In the genomic region with DNA sequence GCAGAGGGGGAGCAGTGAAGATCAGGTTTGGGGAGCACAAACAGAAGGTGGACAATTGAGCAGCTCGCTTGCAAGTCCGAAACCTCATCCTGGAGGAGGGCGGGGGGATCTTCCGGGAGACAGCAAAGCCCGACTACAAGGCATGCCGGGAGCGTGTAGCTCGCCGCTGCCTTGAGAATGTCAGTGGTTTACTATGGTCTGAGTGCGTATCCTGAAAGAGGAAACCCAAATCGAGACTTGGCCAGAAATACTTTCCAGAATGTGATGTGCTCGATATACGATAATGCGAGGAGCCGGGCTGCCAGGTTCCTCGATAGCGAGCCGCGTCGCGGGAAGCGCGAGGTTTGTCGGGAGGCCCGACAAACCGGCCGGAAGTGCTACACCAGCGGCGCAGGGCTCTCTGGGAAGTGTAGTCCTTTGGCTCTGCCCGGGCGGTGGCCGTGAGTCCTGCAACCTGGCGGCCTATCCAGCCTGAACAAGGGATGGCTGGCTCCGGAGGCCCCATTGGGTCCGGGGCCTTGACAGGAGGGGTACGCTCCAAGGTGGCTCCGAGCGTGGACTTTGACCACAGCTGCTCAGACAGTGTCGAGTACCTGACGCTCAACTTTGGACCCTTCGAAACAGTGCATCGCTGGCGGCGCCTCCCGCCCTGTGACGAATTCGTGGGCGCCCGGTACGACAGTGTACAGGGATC, we compare ENCODE assay signal across 8 mouse cellular contexts. TPM values are rescaled to one million over a fixed set of nuclear protein-coding genes. Genes with fewer than 3 reads are reported as not detected.
DNase-seq lines count a peak whose midpoint lies in the region; ATAC-seq and TF ChIP-seq lines count a peak whose summit lies in the region.

Gene Lztr1, plus strand, starts transcription at position 143 of the 694 bp plus-strand sequence.

- peaks cover 15% of the 10 kb centered on the region for H3K4me1 ChIP-seq in forebrain, embryonic 10.5 days
- peaks cover 16% of the 10 kb centered on the region for H3K4me1 ChIP-seq in heart, embryonic 15.5 days (replicated peaks)
- H3K4me1 ChIP-seq in liver, embryonic 14.5 days (replicated peaks; ENCODE audit: control insufficient read depth in 2 of 2, insufficient read depth in 2 of 2, low read length in 1 of 2), result peaks cover 13 to 16% of the 10 kb centered on the region in 2 experiments
- peaks cover 6% of the 10 kb centered on the region; the same call in 1 of the 2 replicates for H3K4me1 ChIP-seq in neural tube, embryonic 11.5 days (ENCODE audit: control insufficient read depth, insufficient read depth, low read length)
- peaks cover 2% of the 10 kb centered on the region; the same call in 1 of the 2 replicates for H3K4me1 ChIP-seq in stomach, postnatal 0 days (replicated peaks; ENCODE audit: control insufficient read depth, insufficient read depth)

- ATAC-seq in CD4-positive, CD25-positive, alpha-beta regulatory T cell, adult 4 months, result peak; percentile 99
- ATAC-seq in heart, embryonic 15.5 days (replicated peaks; ENCODE audit: insufficient number of reproducible peaks, insufficient read depth, low FRiP score, low read depth), result peak; percentile 95
- peak; percentile 96 for ATAC-seq in liver, embryonic 14.5 days (ENCODE audit: insufficient read depth)
- ATAC-seq in neural tube, embryonic 11.5 days (ENCODE audit: insufficient read depth, low FRiP score, low TSS enrichment), result peak; percentile 97
- peak; percentile 95 for ATAC-seq in stomach, postnatal 0 days (ENCODE audit: low FRiP score, low TSS enrichment)

- H3K9ac ChIP-seq in heart, embryonic 15.5 days, result peak within 1 kb of the TSS; percentile 73
- H3K9ac ChIP-seq in liver, embryonic 14.5 days (replicated peaks), result peak within 1 kb of the TSS; percentile 55
- H3K9ac ChIP-seq in neural tube, embryonic 11.5 days (ENCODE audit: low read length), result peak within 1 kb of the TSS; percentile 83
- peak within 1 kb of the TSS; percentile 84 for H3K9ac ChIP-seq in stomach, postnatal 0 days (ENCODE audit: low read length)

- no peaks in the 10 kb centered on the region for H3K9me3 ChIP-seq in forebrain, embryonic 10.5 days
- H3K9me3 ChIP-seq in heart, embryonic 15.5 days (replicated peaks), result no peaks in the 10 kb centered on the region
- no peaks in the 10 kb centered on the region for H3K9me3 ChIP-seq in liver, embryonic 14.5 days (ENCODE audit: control insufficient read depth, low read length)
- H3K9me3 ChIP-seq in neural tube, embryonic 11.5 days (ENCODE audit: control insufficient read depth, low read length), result no peaks in the 10 kb centered on the region
- no peaks in the 10 kb centered on the region for H3K9me3 ChIP-seq in stomach, postnatal 0 days (ENCODE audit: control insufficient read depth, low read length)

- TF ChIP-seq EP300 in liver, embryonic 14.5 days (IDR thresholded peaks at IDR 0.05; ENCODE audit: low read depth), result no peak
- no peak for TF ChIP-seq EP300 in stomach, postnatal 0 days (optimal IDR thresholded peaks at IDR 0.05)

- DNase-seq in c-Kit-negative CD71-positive TER-119-positive erythroid progenitor cells, embryonic 14.5 days (ENCODE audit: low read depth, low spot score), result peak; percentile 81
- DNase-seq in forebrain, embryonic 10.5 days (ENCODE audit: extremely low spot score, low spot score), result peak; percentile 90
- DNase-seq in kidney, postnatal 25 days, result peak; percentile 89 to 95
- DNase-seq in liver, embryonic 14.5 days (ENCODE audit: low read depth in 3 of 3, low spot score in 3 of 3), result peak; percentile 80 to 85 (median 81)
- peak; percentile 93 for DNase-seq in neural tube, embryonic 11.5 days (ENCODE audit: low spot score)
- peak; percentile 93 for DNase-seq in stomach, postnatal 0 days (ENCODE audit: low spot score)

- H3K4me3 ChIP-seq in forebrain, embryonic 10.5 days, result peak within 1 kb of the TSS; percentile 68
- peak within 1 kb of the TSS; percentile 74 for H3K4me3 ChIP-seq in heart, embryonic 15.5 days
- peak within 1 kb of the TSS; percentile 73 to 78 for H3K4me3 ChIP-seq in liver, embryonic 14.5 days (ENCODE audit: insufficient read depth in 1 of 2, low read depth in 2 of 2, low read length in 2 of 2)
- H3K4me3 ChIP-seq in neural tube, embryonic 11.5 days (ENCODE audit: low read depth, low read length), result peak within 1 kb of the TSS; percentile 72
- H3K4me3 ChIP-seq in stomach, postnatal 0 days (ENCODE audit: low read depth, low read length), result peak within 1 kb of the TSS; percentile 75

- TF ChIP-seq CTCF in liver, embryonic 14.5 days (IDR thresholded peaks at IDR 0.05; ENCODE audit: low read depth), result peak; percentile 30; the same call in 1 of the 2 replicates
- peak; percentile 35 for TF ChIP-seq CTCF in stomach, postnatal 0 days (IDR thresholded peaks at IDR 0.05; ENCODE audit: low read depth)

- no peaks in the 10 kb centered on the region for H3K27me3 ChIP-seq in forebrain, embryonic 10.5 days (ENCODE audit: poor library complexity, severe bottlenecking)
- no peaks in the 10 kb centered on the region for H3K27me3 ChIP-seq in heart, embryonic 15.5 days
- H3K27me3 ChIP-seq in liver, embryonic 14.5 days (ENCODE audit: control insufficient read depth, insufficient read depth, low read length), result no peaks in the 10 kb centered on the region
- H3K27me3 ChIP-seq in neural tube, embryonic 11.5 days (ENCODE audit: control insufficient read depth, insufficient read depth, low read length), result no peaks in the 10 kb centered on the region
- no peaks in the 10 kb centered on the region for H3K27me3 ChIP-seq in stomach, postnatal 0 days (ENCODE audit: control insufficient read depth, insufficient read depth, low read length)

- peak within 1 kb of the TSS; percentile 67 for H3K4me2 ChIP-seq in heart, embryonic 15.5 days
- H3K4me2 ChIP-seq in liver, embryonic 14.5 days (ENCODE audit: low read depth), result peak within 1 kb of the TSS; percentile 67
- peak within 1 kb of the TSS; percentile 56 for H3K4me2 ChIP-seq in neural tube, embryonic 11.5 days (ENCODE audit: low read depth)
- peak within 1 kb of the TSS; percentile 54 for H3K4me2 ChIP-seq in stomach, postnatal 0 days (replicated peaks; ENCODE audit: low read depth)

- under 1% methylated on average over 50 of the region's 50 CpGs for WGBS in forebrain, embryonic 10.5 days
- WGBS in heart, embryonic 15.5 days, result under 1% methylated on average over 50 of the region's 50 CpGs
- under 1% methylated on average over 50 of the region's 50 CpGs for WGBS in liver, embryonic 14.5 days (ENCODE audit: insufficient replicate concordance)
- WGBS in neural tube, embryonic 11.5 days, result under 1% methylated on average over 50 of the region's 50 CpGs
- under 1% methylated on average over 50 of the region's 50 CpGs for WGBS in stomach, postnatal 0 days

- H3K36me3 ChIP-seq in forebrain, embryonic 10.5 days (replicated peaks), result peaks cover 28% of the 10 kb centered on the region
- peaks cover 20% of the 10 kb centered on the region for H3K36me3 ChIP-seq in heart, embryonic 15.5 days
- H3K36me3 ChIP-seq in liver, embryonic 14.5 days (replicated peaks; ENCODE audit: control insufficient read depth, insufficient read depth, low read depth), result peaks cover 3% of the 10 kb centered on the region
- H3K36me3 ChIP-seq in neural tube, embryonic 11.5 days (ENCODE audit: control insufficient read depth, insufficient read depth, low read length), result peaks cover 6% of the 10 kb centered on the region
- H3K36me3 ChIP-seq in stomach, postnatal 0 days (ENCODE audit: control insufficient read depth, insufficient read depth, low read length), result no peaks in the 10 kb centered on the region; the same call in 1 of the 2 replicates

- H3K27ac ChIP-seq in forebrain, embryonic 10.5 days, result peak within 1 kb of the TSS; percentile 92
- peak within 1 kb of the TSS; percentile 93 for H3K27ac ChIP-seq in heart, embryonic 15.5 days
- peak within 1 kb of the TSS; percentile 62 for H3K27ac ChIP-seq in liver, embryonic 14.5 days
- peak within 1 kb of the TSS; percentile 39 for H3K27ac ChIP-seq in neural tube, embryonic 11.5 days (ENCODE audit: low read depth, low read length)
- H3K27ac ChIP-seq in stomach, postnatal 0 days (replicated peaks), result peak within 1 kb of the TSS; percentile 82

RNA-seq across cellular contexts. Expression of gene Lztr1, which starts in this region (rescaled TPM):
- polyA plus RNA-seq in CD4-positive, CD25-positive, alpha-beta regulatory T cell, adult 4 months (2017; shearing (Covaris generic)), result 10 to 100 TPM; 53.9 to 68.8 TPM
- polyA plus RNA-seq in forebrain, embryonic 10.5 days (2016; fragmentation: Nextera tagmentation; extraction: Ambion mirVana), result 78.1 and 92.3 TPM in 2 replicates
- 45.6 and 60.6 TPM in 2 replicates for polyA plus RNA-seq in heart, embryonic 15.5 days (2015; fragmentation: Nextera tagmentation; extraction: Ambion mirVana)
- polyA plus RNA-seq in liver, embryonic 14.5 days (2012; rRNA removed), result 32.0 and 32.5 TPM in 2 replicates
- polyA plus RNA-seq in liver, embryonic 14.5 days (2014; fragmentation: Nextera tagmentation; extraction: Ambion mirVana), result 15.5 and 17.2 TPM in 2 replicates
- 87.4 and 92.7 TPM in 2 replicates for polyA plus RNA-seq in neural tube, embryonic 11.5 days (2014; fragmentation: Nextera tagmentation; extraction: Ambion mirVana)
- polyA plus RNA-seq in stomach, postnatal 0 days (2015; fragmentation: Nextera tagmentation; extraction: Ambion mirVana), result 27.3 and 34.4 TPM in 2 replicates

Comparison
In these comparisons a context has a peak if more than half of its experiments do, and no peak if none do; other contexts are left out.
1. Peak in every context shown above with its lines: DNase-seq, ATAC-seq, H3K4me3 ChIP-seq and H3K27ac ChIP-seq.
2. H3K27ac ChIP-seq: peak in every context shown above with its lines; median percentile 93 in heart, embryonic 15.5 days; 92 in forebrain, embryonic 10.5 days; 82 in stomach, postnatal 0 days; 62 in liver, embryonic 14.5 days; 39 in neural tube, embryonic 11.5 days.